Mouse (Mus musculus): ENCODE measurements around the gene Jsrp1. TPM values are rescaled to one million over a fixed set of nuclear protein-coding genes. Genes with fewer than 3 reads are reported as not detected.

Jsrp1 gene
- polyA plus RNA-seq, 1 experiment from 2014 or later: 0.31 TPM

GRCm38 (mm10) chr10:80796307-80796848 is 16.9 kb downstream of the Jsrp1 start:
- Histone ChIP-seq H3K27ac (replicated peaks) (no peak overlapping the region), H3K9ac (replicated peaks) (peak overlapping the region; percentile 99), H3K27me3 (no peaks in the 10 kb centered on the region), H3K4me3 (peak overlapping the region; percentile 96; the same call in 1 of the 2 replicates), H3K4me1 (peaks cover 32% of the 10 kb centered on the region), H3K36me3 (peaks cover 50% of the 10 kb centered on the region), H3K9me3 (no peaks in the 10 kb centered on the region), H3K4me2 (replicated peaks) (peak overlapping the region; percentile 89)
- 78% methylated on average over 9 of the region's 9 CpGs for WGBS
- no peak for ATAC-seq (replicated peaks)

- Histone ChIP-seq H3K27me3 (no peaks in the 10 kb centered on the region), H3K9ac (replicated peaks) (no peak overlapping the region), H3K9me3 (no peaks in the 10 kb centered on the region), H3K4me1 (peaks cover 25% of the 10 kb centered on the region), H3K36me3 (peaks cover 64% of the 10 kb centered on the region), H3K4me3 (no peak overlapping the region), H3K4me2 (replicated peaks) (no peak overlapping the region), H3K27ac (replicated peaks) (no peak overlapping the region)
- 79% methylated on average over 8 of the region's 8 CpGs for WGBS
- no peak for ATAC-seq (replicated peaks)
Observed at GRCm38 (mm10) chr10:80794750-80795149, 18.5 kb downstream of the Jsrp1 start.

GRCm38 (mm10) chr10:80793803-80794202 is 19.5 kb downstream of the Jsrp1 start:
- no peaks in the 10 kb centered on the region for H3K9me3 ChIP-seq
- peaks cover 73% of the 10 kb centered on the region for H3K36me3 ChIP-seq
- H3K4me2 ChIP-seq (replicated peaks): no peak overlapping the region
- H3K4me3 ChIP-seq: no peak overlapping the region
- 90% methylated on average over 4 of the region's 4 CpGs for WGBS
- H3K4me1 ChIP-seq: peaks cover 18% of the 10 kb centered on the region
- no peaks in the 10 kb centered on the region for H3K27me3 ChIP-seq
- ATAC-seq (replicated peaks): no peak
- H3K9ac ChIP-seq (replicated peaks): no peak overlapping the region
- no peak overlapping the region for H3K27ac ChIP-seq (replicated peaks)

GRCm38 (mm10) chr10:80793033-80793784 is 20.1 kb downstream of the Jsrp1 start:
- Histone ChIP-seq H3K36me3 (peaks cover 79% of the 10 kb centered on the region), H3K4me3 (no peak overlapping the region), H3K9me3 (no peaks in the 10 kb centered on the region), H3K27ac (replicated peaks) (no peak overlapping the region), H3K27me3 (no peaks in the 10 kb centered on the region), H3K4me2 (replicated peaks) (no peak overlapping the region), H3K4me1 (peaks cover 18% of the 10 kb centered on the region), H3K9ac (replicated peaks) (no peak overlapping the region)
- WGBS: 91% methylated on average over 13 of the region's 13 CpGs
- no peak for ATAC-seq (replicated peaks)

GRCm38 (mm10) chr10:80792175-80793032 is 20.9 kb downstream of the Jsrp1 start:
- H3K4me3 ChIP-seq: no peak overlapping the region
- no peak overlapping the region for H3K9ac ChIP-seq (replicated peaks)
- no peaks in the 10 kb centered on the region for H3K27me3 ChIP-seq
- no peak; the same call in 1 of the 2 replicates for ATAC-seq (replicated peaks)
- H3K4me1 ChIP-seq: peaks cover 17% of the 10 kb centered on the region
- no peak overlapping the region for H3K4me2 ChIP-seq (replicated peaks)
- peaks cover 87% of the 10 kb centered on the region for H3K36me3 ChIP-seq
- WGBS: 71% methylated on average over 41 of the region's 41 CpGs
- no peaks in the 10 kb centered on the region for H3K9me3 ChIP-seq
- H3K27ac ChIP-seq (replicated peaks): 0 out of 2 replicates have a peak overlapping the region, but pooled peaks have one; percentile 8

- H3K27me3 ChIP-seq: no peaks in the 10 kb centered on the region
- peaks cover 9% of the 10 kb centered on the region for H3K4me1 ChIP-seq
- H3K4me2 ChIP-seq (replicated peaks): no peak overlapping the region
- H3K9ac ChIP-seq (replicated peaks): no peak overlapping the region
- no peak for ATAC-seq (replicated peaks)
- no peaks in the 10 kb centered on the region for H3K9me3 ChIP-seq
- 0 out of 2 replicates have a peak overlapping the region, but pooled peaks have one; percentile 8 for H3K27ac ChIP-seq (replicated peaks)
- no peak overlapping the region for H3K4me3 ChIP-seq
- H3K36me3 ChIP-seq: peaks cover 93% of the 10 kb centered on the region
- WGBS: 81% methylated on average over 33 of the region's 33 CpGs
Observed at GRCm38 (mm10) chr10:80791476-80792174, 21.7 kb downstream of the Jsrp1 start.

- Histone ChIP-seq H3K27me3 (no peaks in the 10 kb centered on the region), H3K4me1 (peaks cover 2% of the 10 kb centered on the region; the same call in 1 of the 2 replicates), H3K27ac (replicated peaks) (no peak overlapping the region), H3K4me3 (no peak overlapping the region), H3K9ac (replicated peaks) (no peak overlapping the region), H3K4me2 (replicated peaks) (no peak overlapping the region), H3K36me3 (peaks cover 93% of the 10 kb centered on the region), H3K9me3 (no peaks in the 10 kb centered on the region)
- 90% methylated on average over 19 of the region's 19 CpGs for WGBS
- ATAC-seq (replicated peaks): no peak
Observed at GRCm38 (mm10) chr10:80790761-80791404, 22.4 kb downstream of the Jsrp1 start.

- H3K27me3 ChIP-seq: no peaks in the 10 kb centered on the region
- no peak overlapping the region for H3K4me3 ChIP-seq
- no peak overlapping the region for H3K9ac ChIP-seq (replicated peaks)
- H3K36me3 ChIP-seq: peaks cover 96% of the 10 kb centered on the region
- 82% methylated on average over 2 of the region's 2 CpGs for WGBS
- no peak overlapping the region for H3K4me2 ChIP-seq (replicated peaks)
- H3K4me1 ChIP-seq: no peaks in the 10 kb centered on the region
- no peaks in the 10 kb centered on the region for H3K9me3 ChIP-seq
- no peak overlapping the region for H3K27ac ChIP-seq (replicated peaks)
- no peak for ATAC-seq (replicated peaks)
Observed at GRCm38 (mm10) chr10:80787517-80787916, 25.8 kb downstream of the Jsrp1 start.

- 94% methylated on average over 11 of the region's 11 CpGs for WGBS
Observed at GRCm38 (mm10) chr10:80785963-80786362, 27.3 kb downstream of the Jsrp1 start.

GRCm38 (mm10) chr10:80784871-80785270 is 28.4 kb downstream of the Jsrp1 start:
- Histone ChIP-seq H3K4me3 (no peak overlapping the region), H3K4me2 (replicated peaks) (no peak overlapping the region), H3K27ac (replicated peaks) (no peak overlapping the region), H3K9me3 (no peaks in the 10 kb centered on the region), H3K4me1 (no peaks in the 10 kb centered on the region), H3K9ac (replicated peaks) (no peak overlapping the region), H3K36me3 (peaks cover 94% of the 10 kb centered on the region), H3K27me3 (no peaks in the 10 kb centered on the region)
- ATAC-seq (replicated peaks): no peak
- 79% methylated on average over 12 of the region's 12 CpGs for WGBS

More at GRCm38 (mm10) chr10:80785963-80786362, 27.3 kb downstream of the Jsrp1 start:
- Histone ChIP-seq H3K27me3 (no peaks in the 10 kb centered on the region), H3K4me3 (no peak overlapping the region), H3K4me1 (no peaks in the 10 kb centered on the region), H3K36me3 (peaks cover 95% of the 10 kb centered on the region), H3K9me3 (no peaks in the 10 kb centered on the region), H3K4me2 (replicated peaks) (no peak overlapping the region), H3K9ac (replicated peaks) (no peak overlapping the region), H3K27ac (replicated peaks) (no peak overlapping the region)
- ATAC-seq (replicated peaks): no peak

GRCm38 (mm10) chr10:80784302-80784701 is 29.0 kb downstream of the Jsrp1 start:
- H3K4me3 ChIP-seq: no peak overlapping the region
- H3K27ac ChIP-seq (replicated peaks): no peak overlapping the region
- no peak for ATAC-seq (replicated peaks)
- no peaks in the 10 kb centered on the region for H3K27me3 ChIP-seq
- H3K4me1 ChIP-seq: no peaks in the 10 kb centered on the region
- H3K9ac ChIP-seq (replicated peaks): no peak overlapping the region
- WGBS: 93% methylated on average over 2 of the region's 2 CpGs
- H3K4me2 ChIP-seq (replicated peaks): no peak overlapping the region
- no peaks in the 10 kb centered on the region for H3K9me3 ChIP-seq
- peaks cover 96% of the 10 kb centered on the region for H3K36me3 ChIP-seq

Measured in forebrain, embryonic 15.5 days (tissue).